In the genomic region with DNA sequence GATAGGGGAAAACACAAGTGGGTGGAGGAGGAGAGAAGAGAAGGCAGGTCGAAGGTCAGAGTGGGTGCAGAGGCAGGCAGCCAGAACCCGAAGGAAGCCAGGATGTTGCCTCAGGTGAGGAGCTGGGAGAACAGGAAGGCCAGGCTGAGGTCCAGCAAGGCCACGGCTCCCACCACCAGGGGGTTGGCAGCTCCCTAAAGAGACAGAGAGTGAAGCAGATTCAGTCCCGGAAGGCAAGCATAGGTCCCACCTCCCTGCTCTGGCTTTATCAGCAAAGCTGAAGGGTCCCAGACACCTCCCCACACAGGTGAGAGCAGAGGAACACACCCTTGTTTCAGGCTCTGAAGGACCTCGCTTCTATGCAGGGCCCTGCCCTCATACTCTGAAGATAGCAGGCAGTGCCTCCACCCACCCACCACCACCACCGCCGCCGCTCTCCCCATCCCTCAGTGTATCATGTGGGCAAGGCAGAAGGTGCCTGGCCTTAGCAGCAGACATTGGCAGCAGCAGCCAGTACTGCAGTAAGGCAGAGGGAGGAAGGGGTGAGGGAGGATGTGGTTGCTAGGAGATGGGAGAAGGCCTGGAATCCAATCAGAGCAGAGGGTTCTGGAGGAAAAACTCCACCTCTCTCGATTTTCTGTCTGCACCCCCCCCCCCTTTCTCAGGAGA, we compare ENCODE assay signal across 9 mouse cellular contexts. TPM values are rescaled to one million over a fixed set of nuclear protein-coding genes. Genes with fewer than 3 reads are reported as not detected.
A peak's percentile ranks its signal among the peaks of the same experiment; 100 is the strongest.
DNase-seq lines count a peak whose midpoint lies in the region; TF ChIP-seq lines count a peak whose summit lies in the region.
"Had no signal": no experiment of that assay in that cellular context is flagged by ENCODE, and none has a peak within 500 bp of the region (broad histone marks: within the 10 kb centered on the region; RNA-seq: fewer than 3 reads in every experiment).

No protein-coding gene starts in this region.

- no peak overlapping the region for H3K4me3 ChIP-seq in gastrocnemius, adult 2 months

- no peak for TF ChIP-seq CTCF in gastrocnemius, adult 2 months (IDR thresholded peaks at IDR 0.05)

- peak; percentile 89 to 92 for DNase-seq in layer of hippocampus, adult 18-20 months (ENCODE audit: low spot score in 2 of 2)
- no peak for DNase-seq in layer of hippocampus, adult 9-10 months (ENCODE audit: low spot score)
- peak; percentile 64 to 82 for DNase-seq in frontal cortex, postnatal 14 days (ENCODE audit: low spot score in 2 of 2)
- peak; percentile 78 to 96 for DNase-seq in left cerebral cortex, postnatal 25 days (ENCODE audit: low spot score in 2 of 2)
- peak; percentile 64 for DNase-seq in right cerebral cortex, postnatal 4 days
- DNase-seq in yolk sac, embryonic 10.5 days (ENCODE audit: low spot score): no peak
- no peak for DNase-seq in gastrocnemius, adult 2 months
- DNase-seq in lung, postnatal 36 days: no peak

- intact Hi-C loops in left cerebral cortex, postnatal 25 days (cut with DNase I): no loop called here
- intact Hi-C loops in gastrocnemius, adult 2 months (cut with DNase I): no loop called here

- no peak overlapping the region for H3K27ac ChIP-seq in gastrocnemius, adult 2 months

RNA-seq across cellular contexts. Expression of gene Ap1g2, which starts 1.9 kb away (rescaled TPM):
- 10 to 100 TPM; 11.3 to 14.9 TPM for total RNA-seq in layer of hippocampus, adult 18-20 months (2021)
- total RNA-seq in left cerebral cortex, postnatal 25 days (2021): 10 to 100 TPM; 10.3 to 11.3 TPM
- total RNA-seq in gastrocnemius, adult 2 months (2021): 1 to 10 TPM; 5.3 to 6.0 TPM

RNA-seq across cellular contexts. Expression of gene Jph4, which starts 8.4 kb away (rescaled TPM):
- total RNA-seq in layer of hippocampus, adult 18-20 months (2021): 100 to 1,000 TPM; 423 to 433 TPM
- total RNA-seq in left cerebral cortex, postnatal 25 days (2021): 100 to 1,000 TPM; 317 to 338 TPM
- total RNA-seq in gastrocnemius, adult 2 months (2021): under 1 TPM in 1 of 2 experiments, not detected in 1; 0.08 TPM
- total RNA-seq: CH12.LX had no signal

RNA-seq across cellular contexts. Expression of gene Thtpa, which starts 13.8 kb away (rescaled TPM):
- total RNA-seq in layer of hippocampus, adult 18-20 months (2021): 10 to 100 TPM; 17.8 to 18.3 TPM
- total RNA-seq in left cerebral cortex, postnatal 25 days (2021): 10 to 100 TPM; 23.8 to 25.0 TPM
- 10 to 100 TPM; 12.6 to 14.3 TPM for total RNA-seq in gastrocnemius, adult 2 months (2021)

RNA-seq across cellular contexts. Expression of gene Zfhx2, which starts 16.2 kb away (rescaled TPM):
- 10 to 100 TPM; 52.9 to 58.5 TPM for total RNA-seq in layer of hippocampus, adult 18-20 months (2021)
- 10 to 100 TPM; 37.5 to 47.1 TPM for total RNA-seq in left cerebral cortex, postnatal 25 days (2021)
- 1 to 10 TPM; 5.1 to 6.0 TPM for total RNA-seq in gastrocnemius, adult 2 months (2021)

Comparison
In these comparisons a context has a peak if more than half of its experiments do, and no peak if none do; other contexts are left out.
1. DNase-seq: peak in layer of hippocampus, adult 18-20 months (2 of 2), frontal cortex, postnatal 14 days (2 of 2), left cerebral cortex, postnatal 25 days (2 of 2) and right cerebral cortex, postnatal 4 days (single experiment); none in layer of hippocampus, adult 9-10 months (single experiment), yolk sac, embryonic 10.5 days (single experiment), gastrocnemius, adult 2 months (single experiment) and lung, postnatal 36 days (single experiment).
2. RNA of gene Jph4, which starts 8.4 kb away (total RNA-seq): 423 to 433 TPM in layer of hippocampus, adult 18-20 months and 317 to 338 TPM in left cerebral cortex, postnatal 25 days; 0.08 TPM in gastrocnemius, adult 2 months; every median in the first group is over 100 times any median in the second.